Mouse (Mus musculus) E14TG2a.4 (cell line): ENCODE results near the gene Sox12.
A peak's percentile ranks its signal among the peaks of the same experiment; 100 is the strongest.

Source experiments
- H3K27me3 ChIP-seq: 2 replicates; pipeline ENCODE4 v1.6.1; 2014; ENCODE audit warnings: low read length, control low read depth; ENCODE audit not compliant: insufficient read depth
- H3K36me3 ChIP-seq: 2 replicates; pipeline ENCODE4 v1.6.1; 2014; ENCODE audit warnings: low read length, control low read depth; ENCODE audit not compliant: insufficient read depth
- H3K4me1 ChIP-seq: replicated peaks from 2 replicates; pipeline ENCODE4 v1.6.1; 2014; ENCODE audit warnings: low read depth, low read length, control low read depth
- H3K4me3 ChIP-seq: replicated peaks from 2 replicates; pipeline ENCODE4 v1.5.1; 2014; ENCODE audit warnings: mild to moderate bottlenecking, low read length
- H3K9me3 ChIP-seq: 2 replicates; pipeline ENCODE4 v1.6.1; 2014; ENCODE audit warnings: low read length, control low read depth
- CTCF ChIP-seq: conservative IDR thresholded peaks from 2 replicates; pipeline ENCODE4 v1.5.1; 2014; ENCODE audit warnings: low read length
- NANOG ChIP-seq: IDR thresholded peaks from 2 replicates; pipeline ENCODE4 v1.6.1; 2014; ENCODE audit warnings: borderline replicate concordance, low read length, mixed read lengths
- POU5F1 ChIP-seq: IDR thresholded peaks from 2 replicates; pipeline ENCODE4 v1.6.1; 2014; ENCODE audit warnings: low read length, borderline replicate concordance

Sox12 gene

GRCm38 (mm10) chr2:152344361-152344760, 53.5 kb downstream of the Sox12 start:
- TF ChIP-seq POU5F1: no peak
- TF ChIP-seq CTCF: no peak
- no peak for TF ChIP-seq NANOG
- Histone ChIP-seq H3K4me3 (peak overlapping the region; percentile 89), H3K36me3 (peaks cover 30% of the 10 kb centered on the region), H3K4me1 (peaks cover 80% of the 10 kb centered on the region), H3K9me3 (no peaks in the 10 kb centered on the region), H3K27me3 (no peaks in the 10 kb centered on the region)
